Mouse (Mus musculus) testis, adult 2 months (tissue): ENCODE results near the gene Dusp3. TPM values are rescaled to one million over a fixed set of nuclear protein-coding genes. Genes with fewer than 3 reads are reported as not detected.

Experiments used
- H3K27ac ChIP-seq: fragments of 200-500 bp; 2 replicates; pipeline ENCODE4 v1.5.1; 2012; ENCODE audit warnings: low read depth, low read length; ENCODE audit not compliant: control insufficient read depth, insufficient read depth
- H3K27me3 ChIP-seq: fragments of 200-500 bp; 2 replicates; pipeline ENCODE4 v1.6.1; 2012; ENCODE audit warnings: mild to moderate bottlenecking, low read length, moderate library complexity; ENCODE audit not compliant: control insufficient read depth, insufficient read depth
- H3K36me3 ChIP-seq: fragments of 200-500 bp; 2 replicates; pipeline ENCODE4 v1.6.1; 2012; ENCODE audit warnings: mild to moderate bottlenecking, low read length; ENCODE audit not compliant: control insufficient read depth, insufficient read depth
- H3K4me1 ChIP-seq: fragments of 200-500 bp; 2 replicates; pipeline ENCODE4 v1.6.1; 2012; ENCODE audit warnings: low read length; ENCODE audit not compliant: control insufficient read depth, insufficient read depth
- H3K4me3 ChIP-seq: fragments of 200-500 bp; 2 replicates; pipeline ENCODE4 v1.5.1; 2012; ENCODE audit warnings: low read depth, mild to moderate bottlenecking, low read length, moderate library complexity, mixed read lengths; ENCODE audit not compliant: control insufficient read depth
- CTCF ChIP-seq: fragments of 200-500 bp; IDR thresholded peaks from 2 replicates; pipeline ENCODE4 v1.5.1; 2012; ENCODE audit warnings: low read depth, mild to moderate bottlenecking, inconsistent platforms, low read length, moderate library complexity; ENCODE audit not compliant: control insufficient read depth, insufficient read depth, insufficient replicate concordance
- POLR2A ChIP-seq: fragments of 200-500 bp; IDR thresholded peaks from 2 replicates; pipeline ENCODE4 v1.6.1; 2012; ENCODE audit warnings: low read depth, mild to moderate bottlenecking, inconsistent platforms, low read length, moderate library complexity; ENCODE audit not compliant: control insufficient read depth
- polyA plus RNA-seq: library from polyadenylated mRNA; depleted of rRNA; stranded (reverse); fragments of >200 nt; gene quantifications from 2 replicates; pipeline ENCODE4 v1.2.3, GENCODE M21; 2012

The Dusp3 gene
- polyA plus RNA-seq, 1 experiment: 266 TPM

- no peak for TF ChIP-seq CTCF
- peak; percentile 66 for TF ChIP-seq POLR2A
- H3K27ac ChIP-seq: peak within 1 kb of the TSS; percentile 82
- no peaks in the 10 kb centered on the region for H3K27me3 ChIP-seq
- H3K4me1 ChIP-seq: peaks cover 12% of the 10 kb centered on the region
- peak within 1 kb of the TSS; percentile 96 for H3K4me3 ChIP-seq
- H3K36me3 ChIP-seq: no peaks in the 10 kb centered on the region
Measured at GRCm38 (mm10) chr11:101984054-101985025, 2.5 kb downstream of the Dusp3 start, which contains the start of gene Cfap97d1. Gene Cfap97d1 (plus strand): TSS chr11:101984279.

DNA sequence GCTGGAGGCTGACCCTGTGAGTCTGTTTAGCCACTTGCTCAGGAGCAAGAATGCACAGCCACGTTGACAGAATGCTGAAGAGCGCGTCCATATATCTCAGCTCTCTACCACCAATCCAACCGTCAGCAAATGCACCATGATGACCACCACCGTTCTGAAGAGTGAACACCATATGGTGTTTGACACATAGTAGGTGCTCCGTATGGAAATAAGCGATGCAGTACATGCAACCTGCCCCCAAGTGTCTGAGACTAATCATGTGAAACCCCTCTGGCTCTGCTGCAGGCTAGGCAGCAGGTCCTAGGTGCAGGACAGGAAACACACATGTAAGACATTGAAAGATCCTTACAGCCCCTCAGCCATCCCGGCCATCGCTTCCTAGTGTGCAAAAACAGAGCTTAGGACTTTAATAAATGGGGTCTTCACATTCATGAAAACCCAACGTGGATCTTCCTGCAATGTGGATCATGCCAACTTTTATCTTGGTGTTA is 3.3 kb downstream of the Dusp3 start:
- no peak overlapping the region for H3K27ac ChIP-seq
- no peaks in the 10 kb centered on the region for H3K27me3 ChIP-seq
- H3K36me3 ChIP-seq: no peaks in the 10 kb centered on the region
- peak overlapping the region; percentile 0 for H3K4me3 ChIP-seq
- TF ChIP-seq CTCF (no peak), POLR2A (no peak)
- peaks cover 12% of the 10 kb centered on the region for H3K4me1 ChIP-seq

DNA sequence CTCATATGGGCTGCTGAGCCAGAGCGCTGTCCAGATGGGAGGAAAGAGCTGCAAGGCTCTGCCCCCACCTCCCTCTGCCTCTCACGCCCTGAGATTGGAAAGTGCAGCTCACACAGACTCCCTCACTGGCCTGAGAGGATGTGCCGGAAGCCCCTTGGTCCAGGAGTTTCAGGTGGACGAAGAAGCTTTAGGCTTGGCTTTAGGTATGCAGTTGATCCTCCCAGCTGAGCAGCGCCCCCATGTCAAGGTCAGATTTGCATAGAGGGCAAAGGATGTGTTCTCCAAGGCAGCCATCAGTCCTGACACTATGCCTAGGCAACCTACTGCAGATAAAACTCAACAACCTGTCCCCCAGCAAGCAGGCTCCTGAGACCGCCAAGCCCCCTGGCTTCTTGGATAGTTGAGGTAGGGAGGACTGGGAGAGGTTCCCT is 3.8 kb downstream of the Dusp3 start:
- H3K4me3 ChIP-seq: peak overlapping the region; percentile 1
- peaks cover 12% of the 10 kb centered on the region for H3K4me1 ChIP-seq
- H3K36me3 ChIP-seq: no peaks in the 10 kb centered on the region
- no peaks in the 10 kb centered on the region for H3K27me3 ChIP-seq
- H3K27ac ChIP-seq: no peak overlapping the region
- TF ChIP-seq POLR2A (no peak), CTCF (no peak)

- peaks cover 12% of the 10 kb centered on the region for H3K4me1 ChIP-seq
- H3K36me3 ChIP-seq: no peaks in the 10 kb centered on the region
Measured at GRCm38 (mm10) chr11:101981850-101982249, 5.0 kb downstream of the Dusp3 start.

DNA sequence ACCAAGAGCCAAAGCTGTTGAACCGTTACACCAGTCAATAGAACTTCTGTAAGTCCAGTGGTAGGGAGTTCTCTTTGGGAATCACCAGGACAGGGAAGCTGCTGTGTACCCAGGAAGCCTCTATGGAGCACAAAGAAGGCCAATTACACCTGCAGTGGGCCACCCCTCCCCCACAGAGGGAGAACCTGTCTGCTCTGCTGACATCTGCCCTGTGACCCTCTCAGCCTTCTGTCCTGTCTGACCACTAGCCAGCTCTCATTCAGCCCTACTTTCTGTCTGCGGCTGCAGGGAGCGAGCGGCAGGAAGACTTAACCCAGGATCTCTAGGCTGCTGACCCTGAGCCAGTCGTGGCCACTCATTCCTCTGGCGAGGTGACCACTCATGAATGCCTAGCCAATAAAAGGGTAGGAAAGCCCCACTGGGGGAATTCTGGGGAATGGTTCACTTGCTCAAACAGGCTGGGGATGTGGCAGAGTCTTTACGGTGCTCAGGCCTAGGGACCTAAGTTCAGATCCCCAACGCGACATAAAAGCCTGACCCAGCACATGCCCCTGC is 6.1 kb downstream of the Dusp3 start:
- H3K27ac ChIP-seq: no peak overlapping the region
- H3K36me3 ChIP-seq: no peaks in the 10 kb centered on the region
- no peaks in the 10 kb centered on the region for H3K27me3 ChIP-seq
- no peak overlapping the region for H3K4me3 ChIP-seq
- H3K4me1 ChIP-seq: peaks cover 10% of the 10 kb centered on the region
- no peak for TF ChIP-seq POLR2A
- no peak for TF ChIP-seq CTCF

More at GRCm38 (mm10) chr11:101981850-101982249, 5.0 kb downstream of the Dusp3 start:
- Histone ChIP-seq H3K4me3 (no peak overlapping the region), H3K27ac (no peak overlapping the region), H3K27me3 (no peaks in the 10 kb centered on the region)
- TF ChIP-seq POLR2A: no peak
- TF ChIP-seq CTCF: no peak

GRCm38 (mm10) chr11:101979140-101979539 is 7.7 kb downstream of the Dusp3 start:
- H3K27me3 ChIP-seq: no peaks in the 10 kb centered on the region
- peaks cover 5% of the 10 kb centered on the region for H3K4me1 ChIP-seq
- H3K27ac ChIP-seq: no peak overlapping the region
- H3K4me3 ChIP-seq: no peak overlapping the region
- no peak for TF ChIP-seq CTCF
- no peak for TF ChIP-seq POLR2A
- H3K36me3 ChIP-seq: no peaks in the 10 kb centered on the region

DNA sequence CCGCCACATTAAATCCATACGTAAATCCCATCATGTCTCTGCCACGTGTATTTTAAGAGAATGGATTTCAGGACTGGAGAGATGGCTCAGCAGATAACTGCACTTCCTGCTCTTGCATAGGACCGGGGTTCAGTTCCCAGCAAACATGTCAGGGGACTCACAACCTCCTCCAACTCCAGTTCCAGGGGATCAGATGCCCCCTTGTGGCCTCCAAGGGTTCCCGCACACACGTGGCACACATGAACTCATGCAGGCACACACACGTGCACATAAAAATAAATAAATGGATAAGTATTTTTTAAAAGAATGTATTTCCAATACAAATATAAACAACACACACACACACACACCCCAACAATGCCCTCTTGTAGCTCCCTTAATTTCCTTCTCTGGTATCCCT is 9.9 kb downstream of the Dusp3 start:
- no peaks in the 10 kb centered on the region for H3K36me3 ChIP-seq
- peaks cover 4% of the 10 kb centered on the region for H3K4me1 ChIP-seq
- no peak overlapping the region for H3K4me3 ChIP-seq
- TF ChIP-seq POLR2A (no peak), CTCF (no peak; the same call in 1 of the 2 replicates)
- no peaks in the 10 kb centered on the region for H3K27me3 ChIP-seq
- no peak overlapping the region for H3K27ac ChIP-seq
